Mouse (Mus musculus) stomach, postnatal 0 days (tissue): ENCODE measurements around the gene Car14. TPM values are rescaled to one million over a fixed set of nuclear protein-coding genes. Genes with fewer than 3 reads are reported as not detected.
"Not testable (repeated sequence)": the region's sequence is repeated elsewhere in the genome, so short reads cannot be mapped to it uniquely, and the experiment has no call there.

Experiments used
- ATAC-seq: fragments of 200-750 bp; cut with Nextera tagmentation; 2 replicates; pipeline ENCODE4 v1.8.0; 2017; ENCODE audit not compliant: low FRiP score, low TSS enrichment
- DNase-seq: peaks from one replicate; pipeline ENCODE4 v3.0.0-alpha.2; 2016; ENCODE audit warnings: low spot score
- H3K27ac ChIP-seq: fragments of 300-500 bp; sonication (generic); replicated peaks from 2 replicates; pipeline ENCODE4 v1.5.1; 2014; ENCODE audit warnings: mild to moderate bottlenecking, control low read depth
- H3K27me3 ChIP-seq: fragments of 300-500 bp; sonication (generic); 2 replicates; pipeline ENCODE4 v1.6.1; 2014; ENCODE audit warnings: low read length; ENCODE audit not compliant: control insufficient read depth, insufficient read depth
- H3K36me3 ChIP-seq: fragments of 300-500 bp; sonication (generic); 2 replicates; pipeline ENCODE4 v1.6.1; 2014; ENCODE audit warnings: low read length, mixed read lengths; ENCODE audit not compliant: control insufficient read depth, insufficient read depth
- H3K4me1 ChIP-seq: fragments of 300-500 bp; sonication (generic); replicated peaks from 2 replicates; pipeline ENCODE4 v1.6.1; 2014; ENCODE audit warnings: antibody characterized with exemption; ENCODE audit not compliant: control insufficient read depth, insufficient read depth
- H3K4me2 ChIP-seq: fragments of 300-500 bp; sonication (generic); replicated peaks from 2 replicates; pipeline ENCODE4 v1.6.1; 2014; ENCODE audit warnings: low read depth, mild to moderate bottlenecking, control low read depth, moderate library complexity
- H3K4me3 ChIP-seq: fragments of 300-500 bp; sonication (generic); 2 replicates; pipeline ENCODE4 v1.5.1; 2014; ENCODE audit warnings: low read depth, low read length, control low read depth
- H3K9ac ChIP-seq: fragments of 300-500 bp; sonication (generic); 2 replicates; pipeline ENCODE4 v1.6.1; 2014; ENCODE audit warnings: mild to moderate bottlenecking, low read length, control low read depth, mixed read lengths
- H3K9me3 ChIP-seq: fragments of 300-500 bp; sonication (generic); 2 replicates; pipeline ENCODE4 v1.6.1; 2016; ENCODE audit warnings: low read length; ENCODE audit not compliant: control insufficient read depth
- CTCF ChIP-seq: IDR thresholded peaks from 2 replicates; pipeline ENCODE4 v1.5.1; 2016; ENCODE audit warnings: antibody characterized with exemption, low read depth, mild to moderate bottlenecking, moderate library complexity
- EP300 ChIP-seq: optimal IDR thresholded peaks from 2 replicates; pipeline ENCODE3; 2016; ENCODE audit warnings: antibody characterized with exemption
- WGBS: fragments of 180-500 bp; shearing (Covaris S2); extraction: QIAGEN DNeasy Blood & Tissue Kit; methylation state at CpG from one replicate; pipeline ENCODE4 v1.1.7; 2014; 5-methylcytosine and 5-hydroxymethylcytosine counted together
- polyA plus RNA-seq: library from polyadenylated mRNA; unstranded; fragments of >200 nt; fragmentation: Nextera tagmentation; extraction: Ambion mirVana; gene quantifications from 2 replicates; pipeline ENCODE4 v1.2.1, GENCODE M21; 2015

Car14 gene
- polyA plus RNA-seq, 1 experiment from 2014 or later = 0.68 TPM

GRCm38 (mm10) chr3:95894317-95895160 lies 10.0 kb downstream of the Car14 start:
- 0 out of 2 replicates have a peak, but pooled peaks cover 5% of the 10 kb centered on the region for H3K36me3 ChIP-seq
- peak overlapping the region; percentile 87 for H3K27ac ChIP-seq
- 0 out of 2 replicates have a peak, but pooled peaks cover 3% of the 10 kb centered on the region for H3K4me1 ChIP-seq
- no peaks in the 10 kb centered on the region for H3K9me3 ChIP-seq
- H3K9ac ChIP-seq = peak overlapping the region; percentile 74
- peak overlapping the region; percentile 58 for H3K4me3 ChIP-seq
- WGBS = 5% methylated on average over 14 of the region's 16 CpGs
- peak; percentile 54 for DNase-seq
- no peaks in the 10 kb centered on the region for H3K27me3 ChIP-seq
- ATAC-seq = 0 out of 2 replicates have a peak, but pooled peaks have one; percentile 1
- peak overlapping the region; percentile 77 for H3K4me2 ChIP-seq
- TF ChIP-seq CTCF (no peak), EP300 (no peak)

GRCm38 (mm10) chr3:95893606-95894316 lies 10.7 kb downstream of the Car14 start, which contains the start of gene Aph1a:
Aph1a (plus strand) TSS chr3:95893969.
- peak; percentile 98 for ATAC-seq
- Histone ChIP-seq H3K27ac (peak within 1 kb of the TSS; percentile 87), H3K4me2 (peak within 1 kb of the TSS; percentile 77), H3K4me3 (peak within 1 kb of the TSS; percentile 58), H3K9ac (peak within 1 kb of the TSS; percentile 74)
- not testable (repeated sequence) for H3K4me1 ChIP-seq, H3K27me3 ChIP-seq, H3K9me3 ChIP-seq, H3K36me3 ChIP-seq
- WGBS = under 1% methylated on average over 24 of the region's 43 CpGs
- peak; percentile 96 for DNase-seq

- H3K4me2 ChIP-seq = peak overlapping the region; percentile 57
- H3K9me3 ChIP-seq = no peaks in the 10 kb centered on the region
- H3K27me3 ChIP-seq = no peaks in the 10 kb centered on the region
- 0 out of 2 replicates have a peak, but pooled peaks cover 3% of the 10 kb centered on the region for H3K4me1 ChIP-seq
- WGBS = 11% methylated on average over 7 of the region's 7 CpGs
- H3K27ac ChIP-seq = peak overlapping the region; percentile 79
- 0 out of 2 replicates have a peak, but pooled peaks cover 4% of the 10 kb centered on the region for H3K36me3 ChIP-seq
- 0 out of 2 replicates have a peak overlapping the region, but pooled peaks have one; percentile 50 for H3K9ac ChIP-seq
- peak overlapping the region; percentile 58 for H3K4me3 ChIP-seq
- no peak for DNase-seq
- ATAC-seq = no peak
- TF ChIP-seq CTCF (no peak), EP300 (no peak)
These were observed 11.4 kb downstream of the Car14 start for GRCm38 (mm10) chr3:95893126-95893525.

- Histone ChIP-seq H3K27ac (peak overlapping the region; percentile 79), H3K9ac (no peak overlapping the region), H3K27me3 (no peaks in the 10 kb centered on the region), H3K4me2 (peak overlapping the region; percentile 43), H3K4me3 (peak overlapping the region; percentile 31; the same call in 1 of the 2 replicates), H3K36me3 (no peaks in the 10 kb centered on the region), H3K4me1 (0 out of 2 replicates have a peak, but pooled peaks cover 3% of the 10 kb centered on the region), H3K9me3 (no peaks in the 10 kb centered on the region)
- 38% methylated on average over 11 of the region's 11 CpGs for WGBS
- no peak for TF ChIP-seq CTCF
- no peak for TF ChIP-seq EP300
- no peak for DNase-seq
- no peak for ATAC-seq
These were observed 12.1 kb downstream of the Car14 start for GRCm38 (mm10) chr3:95892066-95893052.
